Mouse (Mus musculus): ENCODE measurements around the gene Nemf.

Gene Nemf

GRCm38 (mm10) chr12:69306333-69306732 lies 50.6 kb downstream of the Nemf start:
- DNase-seq (ENCODE audit: low read depth, low spot score) = no peak

GRCm38 (mm10) chr12:69304051-69304450 lies 52.9 kb downstream of the Nemf start:
- DNase-seq (ENCODE audit: low read depth, low spot score) = no peak

GRCm38 (mm10) chr12:69302171-69302570 lies 54.8 kb downstream of the Nemf start:
- no peak for DNase-seq (ENCODE audit: low read depth, low spot score)

- no peak for DNase-seq (ENCODE audit: low read depth, low spot score)
These were observed 56.6 kb downstream of the Nemf start for GRCm38 (mm10) chr12:69300391-69300790.

GRCm38 (mm10) chr12:69299831-69300230 lies 57.1 kb downstream of the Nemf start:
- no peak for DNase-seq (ENCODE audit: low read depth, low spot score)

- no peak for DNase-seq (ENCODE audit: low read depth, low spot score)
These were observed 57.7 kb downstream of the Nemf start for GRCm38 (mm10) chr12:69299231-69299630.

GRCm38 (mm10) chr12:69298281-69298680 lies 58.7 kb downstream of the Nemf start:
- no peak for DNase-seq (ENCODE audit: low read depth, low spot score)

- DNase-seq (ENCODE audit: low read depth, low spot score) = no peak
These were observed 59.4 kb downstream of the Nemf start for GRCm38 (mm10) chr12:69297411-69298150.

- peak; percentile 81 for DNase-seq (ENCODE audit: low read depth, low spot score)
These were observed 60.2 kb downstream of the Nemf start, which contains the start of gene Klhdc2 for GRCm38 (mm10) chr12:69296511-69297410. Klhdc2 (plus strand) TSS chr12:69296681.

- DNase-seq (ENCODE audit: low read depth, low spot score) = no peak
These were observed 61.3 kb downstream of the Nemf start for GRCm38 (mm10) chr12:69295651-69296050.

- DNase-seq (ENCODE audit: low read depth, low spot score) = no peak
These were observed 62.0 kb downstream of the Nemf start for GRCm38 (mm10) chr12:69294936-69295335.

GRCm38 (mm10) chr12:69293815-69294214 lies 63.1 kb downstream of the Nemf start:
- DNase-seq (ENCODE audit: low read depth, low spot score) = no peak

- DNase-seq (ENCODE audit: low read depth, low spot score) = no peak
These were observed 64.6 kb downstream of the Nemf start for GRCm38 (mm10) chr12:69292401-69292800.

GRCm38 (mm10) chr12:69288699-69289098 lies 68.3 kb downstream of the Nemf start:
- no peak for DNase-seq (ENCODE audit: low read depth, low spot score)

- no peak for DNase-seq (ENCODE audit: low read depth, low spot score)
These were observed 69.4 kb downstream of the Nemf start for GRCm38 (mm10) chr12:69287535-69287934.

- no peak for DNase-seq (ENCODE audit: low read depth, low spot score)
These were observed 73.8 kb downstream of the Nemf start for GRCm38 (mm10) chr12:69283146-69283545.

GRCm38 (mm10) chr12:69280915-69281314 lies 76.0 kb downstream of the Nemf start:
- no peak for DNase-seq (ENCODE audit: low read depth, low spot score)

GRCm38 (mm10) chr12:69279931-69280469 lies 77.0 kb downstream of the Nemf start:
- DNase-seq (ENCODE audit: low read depth, low spot score) = no peak

- no peak for DNase-seq (ENCODE audit: low read depth, low spot score)
These were observed 88.0 kb downstream of the Nemf start for GRCm38 (mm10) chr12:69268956-69269355.

- no peak for DNase-seq (ENCODE audit: low read depth, low spot score)
These were observed 88.9 kb downstream of the Nemf start for GRCm38 (mm10) chr12:69267956-69268632.

- DNase-seq (ENCODE audit: low read depth, low spot score) = no peak
These were observed 91.9 kb downstream of the Nemf start for GRCm38 (mm10) chr12:69265031-69265430.

GRCm38 (mm10) chr12:69262251-69262650 lies 94.7 kb downstream of the Nemf start:
- no peak for DNase-seq (ENCODE audit: low read depth, low spot score)

All from brain, embryonic 18.5 days (tissue).